12 mouse cellular contexts compared by ENCODE assay signal in the genomic region with DNA sequence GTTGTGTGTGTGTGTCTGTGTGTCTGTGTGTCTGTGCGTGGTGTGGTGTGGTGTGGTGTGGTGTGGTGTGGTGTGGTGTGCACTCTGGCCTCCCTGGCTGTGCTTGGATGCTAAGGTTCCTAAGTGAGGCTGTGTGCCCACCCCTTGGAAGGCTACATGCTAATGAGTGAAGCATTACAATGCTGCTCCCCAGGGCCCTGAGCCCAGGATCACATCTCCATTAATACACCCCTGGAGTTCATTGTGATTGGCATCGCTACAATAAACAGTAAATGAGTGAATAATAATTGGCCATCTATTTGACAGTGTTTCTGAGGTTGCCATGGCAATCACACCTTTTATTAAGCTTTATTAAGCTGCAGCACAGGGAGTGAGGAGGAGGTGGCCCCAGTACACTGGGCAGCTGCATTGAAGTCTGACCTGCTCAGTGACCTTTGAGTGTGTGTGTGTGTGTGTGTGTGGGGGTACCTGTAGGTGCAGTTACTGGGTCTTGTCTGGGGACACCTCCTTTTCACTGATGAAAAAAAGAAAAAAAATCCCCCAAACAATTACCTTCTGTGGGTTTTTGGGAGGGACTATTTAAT.
DNase-seq lines count a peak whose midpoint lies in the region; ATAC-seq lines count a peak whose summit lies in the region.
"Had no signal": no experiment of that assay in that cellular context is flagged by ENCODE, and none has a peak within 500 bp of the region (broad histone marks: within the 10 kb centered on the region; RNA-seq: fewer than 3 reads in every experiment).

No protein-coding gene starts in this region.

- no peaks in the 10 kb centered on the region; the same call in 1 of the 2 replicates for H3K27me3 ChIP-seq in neural tube, embryonic 11.5 days (ENCODE audit: control insufficient read depth, insufficient read depth, low read length)
- H3K27me3 ChIP-seq in neural tube, embryonic 15.5 days (replicated peaks), result peaks cover 4% of the 10 kb centered on the region
- peaks cover 29% of the 10 kb centered on the region for H3K27me3 ChIP-seq in forebrain, embryonic 15.5 days
- peaks cover 12% of the 10 kb centered on the region for H3K27me3 ChIP-seq in heart, embryonic 12.5 days (replicated peaks)
- H3K27me3 ChIP-seq: liver, embryonic 12.5 days had no signal

- ATAC-seq in neural tube, embryonic 11.5 days (ENCODE audit: insufficient read depth, low FRiP score, low TSS enrichment), result peak; percentile 69
- ATAC-seq in neural tube, embryonic 15.5 days (ENCODE audit: low FRiP score), result no peak
- peak; percentile 73 for ATAC-seq in forebrain, embryonic 15.5 days (replicated peaks)
- ATAC-seq in heart, embryonic 12.5 days (ENCODE audit: insufficient number of reproducible peaks, low FRiP score), result no peak
- ATAC-seq: liver, embryonic 12.5 days had no signal

- peaks cover 4% of the 10 kb centered on the region for H3K4me1 ChIP-seq in neural tube, embryonic 11.5 days (ENCODE audit: control insufficient read depth, insufficient read depth, low read length)
- H3K4me1 ChIP-seq in neural tube, embryonic 15.5 days, result peaks cover 23% of the 10 kb centered on the region
- H3K4me1 ChIP-seq in forebrain, embryonic 15.5 days, result peaks cover 36% of the 10 kb centered on the region
- no peaks in the 10 kb centered on the region for H3K4me1 ChIP-seq in heart, embryonic 12.5 days (replicated peaks)
- H3K4me1 ChIP-seq: liver, embryonic 12.5 days had no signal

- H3K9me3 ChIP-seq in neural tube, embryonic 11.5 days (ENCODE audit: control insufficient read depth, low read length), result no peaks in the 10 kb centered on the region
- H3K9me3 ChIP-seq in neural tube, embryonic 15.5 days (replicated peaks), result no peaks in the 10 kb centered on the region
- H3K9me3 ChIP-seq in forebrain, embryonic 15.5 days, result no peaks in the 10 kb centered on the region
- no peaks in the 10 kb centered on the region for H3K9me3 ChIP-seq in heart, embryonic 12.5 days (replicated peaks)
- H3K9me3 ChIP-seq: embryonic facial prominence, embryonic 13.5 days; liver, embryonic 12.5 days had no signal

- 48% methylated on average over 2 of the region's 2 CpGs for whole genome bisulfite sequencing in neural tube, embryonic 11.5 days
- 38% methylated on average over 2 of the region's 2 CpGs for WGBS in neural tube, embryonic 15.5 days
- 13% methylated on average over 2 of the region's 2 CpGs for WGBS in forebrain, embryonic 15.5 days
- 71% methylated on average over 2 of the region's 2 CpGs for WGBS in heart, embryonic 12.5 days

- H3K4me2 ChIP-seq in neural tube, embryonic 11.5 days (ENCODE audit: low read depth), result no peak overlapping the region
- no peak overlapping the region for H3K4me2 ChIP-seq in neural tube, embryonic 15.5 days
- no peak overlapping the region for H3K4me2 ChIP-seq in forebrain, embryonic 15.5 days (replicated peaks)
- no peak overlapping the region for H3K4me2 ChIP-seq in heart, embryonic 12.5 days
- H3K4me2 ChIP-seq: embryonic facial prominence, embryonic 13.5 days; liver, embryonic 12.5 days had no signal

- peak; percentile 51 for DNase-seq in neural tube, embryonic 11.5 days (ENCODE audit: low spot score)
- DNase-seq in mesoderm, embryonic 11.5 days (ENCODE audit: low read depth, low spot score), result peak; percentile 49
- no peak for DNase-seq in lung, postnatal 14 days
- no peak for DNase-seq in adrenal gland, adult (ENCODE audit: inconsistent age in 2 of 2, low spot score in 1 of 2)
- DNase-seq: adrenal gland, adult 2 months; kidney, postnatal 4 days; thymus, adult 2 months had no signal

- H3K36me3 ChIP-seq in neural tube, embryonic 11.5 days (ENCODE audit: control insufficient read depth, insufficient read depth, low read length), result no peaks in the 10 kb centered on the region
- no peaks in the 10 kb centered on the region for H3K36me3 ChIP-seq in neural tube, embryonic 15.5 days
- H3K36me3 ChIP-seq in forebrain, embryonic 15.5 days, result no peaks in the 10 kb centered on the region
- no peaks in the 10 kb centered on the region for H3K36me3 ChIP-seq in heart, embryonic 12.5 days
- H3K36me3 ChIP-seq: embryonic facial prominence, embryonic 13.5 days; liver, embryonic 12.5 days had no signal

- no peak overlapping the region for H3K27ac ChIP-seq in neural tube, embryonic 11.5 days (ENCODE audit: low read depth, low read length)
- no peak overlapping the region for H3K27ac ChIP-seq in neural tube, embryonic 15.5 days (replicated peaks)
- H3K27ac ChIP-seq in forebrain, embryonic 15.5 days (replicated peaks), result peak overlapping the region; percentile 27; the same call in 1 of the 2 replicates
- no peak overlapping the region for H3K27ac ChIP-seq in heart, embryonic 12.5 days (ENCODE audit: poor library complexity, severe bottlenecking)
- H3K27ac ChIP-seq: embryonic facial prominence, embryonic 13.5 days; liver, embryonic 12.5 days had no signal

- H3K4me3 ChIP-seq in neural tube, embryonic 11.5 days (ENCODE audit: low read depth, low read length), result no peak overlapping the region
- H3K4me3 ChIP-seq in neural tube, embryonic 15.5 days (replicated peaks), result no peak overlapping the region
- no peak overlapping the region for H3K4me3 ChIP-seq in forebrain, embryonic 15.5 days
- H3K4me3 ChIP-seq in heart, embryonic 12.5 days, result no peak overlapping the region
- H3K4me3 ChIP-seq: embryonic facial prominence, embryonic 13.5 days; liver, embryonic 12.5 days had no signal

- H3K9ac ChIP-seq in neural tube, embryonic 11.5 days (ENCODE audit: low read length), result no peak overlapping the region
- no peak overlapping the region for H3K9ac ChIP-seq in neural tube, embryonic 15.5 days (replicated peaks)
- no peak overlapping the region for H3K9ac ChIP-seq in forebrain, embryonic 15.5 days (replicated peaks)
- no peak overlapping the region for H3K9ac ChIP-seq in heart, embryonic 12.5 days
- H3K9ac ChIP-seq: embryonic facial prominence, embryonic 13.5 days; liver, embryonic 12.5 days had no signal

Comparison
In these comparisons a context has a peak if more than half of its experiments do, and no peak if none do; other contexts are left out.
1. ATAC-seq: peak in neural tube, embryonic 11.5 days (single experiment) and forebrain, embryonic 15.5 days (single experiment); none in neural tube, embryonic 15.5 days (single experiment) and heart, embryonic 12.5 days (single experiment).
2. DNase-seq: peak in neural tube, embryonic 11.5 days (single experiment) and mesoderm, embryonic 11.5 days (single experiment); none in lung, postnatal 14 days (single experiment) and adrenal gland, adult (0 of 2).